Mouse (Mus musculus) Muller cell, postnatal 12 days (primary cell): ENCODE measurements around the gene Pced1b.
"Not testable (repeated sequence)": the region's sequence is repeated elsewhere in the genome, so short reads cannot be mapped to it uniquely, and the experiment has no call there.

Experiments used
- DNase-seq: peaks from one replicate; pipeline ENCODE4 v3.0.0-alpha.2; 2015; ENCODE audit errors: inconsistent ontology term

The Pced1b gene

DNA sequence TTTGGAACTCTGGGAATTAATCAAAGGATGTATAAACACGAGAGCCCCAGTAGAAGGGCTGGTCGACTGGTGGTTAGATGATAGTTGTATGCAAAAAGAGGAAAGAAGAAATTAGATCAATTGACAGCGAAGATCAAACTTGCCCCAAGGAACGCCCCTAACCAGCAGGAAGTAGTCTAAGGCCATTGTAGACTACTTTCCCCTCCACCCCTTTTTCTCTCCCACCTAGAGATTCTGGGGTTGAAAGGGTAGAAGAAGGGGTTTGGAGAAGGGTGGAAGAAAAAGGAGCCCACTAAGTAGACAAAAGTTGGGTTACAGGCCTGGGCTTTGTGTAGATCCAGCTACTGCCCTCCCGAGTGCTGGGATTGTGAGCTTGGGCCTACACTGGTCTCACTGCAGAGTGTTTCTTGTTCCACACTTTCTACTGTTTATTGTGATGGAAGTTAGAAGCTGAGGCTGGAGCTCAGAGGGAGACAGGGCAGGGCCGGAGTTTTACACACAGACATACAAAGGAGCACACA, 125.8 kb downstream of the Pced1b start:
- DNase-seq, result no peak

- peak; percentile 9 for DNase-seq
These were observed 126.5 kb downstream of the Pced1b start for GRCm38 (mm10) chr15:97373203-97374084.

GRCm38 (mm10) chr15:97374085-97374844, 127.4 kb downstream of the Pced1b start:
- DNase-seq, result no peak

GRCm38 (mm10) chr15:97374845-97375720, 128.2 kb downstream of the Pced1b start:
- DNase-seq, result no peak

DNA sequence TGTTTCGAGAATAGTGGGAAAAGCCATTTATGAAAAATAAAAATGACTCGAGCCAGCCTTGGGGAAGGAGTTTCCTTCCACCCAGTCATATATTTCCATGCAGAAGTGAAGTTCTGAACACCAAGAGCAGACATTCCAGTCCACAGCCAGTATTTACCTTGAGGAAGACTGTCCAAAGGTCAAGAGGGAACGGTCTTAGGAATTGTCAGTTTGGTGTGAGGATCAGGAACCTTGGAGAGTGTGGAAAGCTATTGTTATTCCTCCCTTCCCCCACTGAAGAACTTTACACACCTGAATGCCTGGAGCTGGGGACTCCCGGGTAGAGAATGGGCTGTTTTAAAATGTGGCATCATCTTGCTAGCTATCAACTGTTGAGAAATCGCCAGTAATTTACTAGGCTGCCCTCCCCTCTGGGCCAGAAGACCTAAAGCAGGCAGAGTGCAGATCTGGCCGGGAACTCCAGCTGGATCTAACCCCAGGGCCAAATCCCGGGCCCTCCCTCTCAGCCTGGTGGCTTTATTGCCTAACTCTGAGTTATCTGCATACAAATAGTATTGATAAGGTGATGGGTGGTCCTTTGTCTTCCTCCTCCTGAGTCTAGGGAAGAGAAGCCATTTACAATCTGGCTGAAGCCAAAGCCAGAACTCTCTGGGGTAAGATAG, 129.3 kb downstream of the Pced1b start:
- no peak for DNase-seq

DNA sequence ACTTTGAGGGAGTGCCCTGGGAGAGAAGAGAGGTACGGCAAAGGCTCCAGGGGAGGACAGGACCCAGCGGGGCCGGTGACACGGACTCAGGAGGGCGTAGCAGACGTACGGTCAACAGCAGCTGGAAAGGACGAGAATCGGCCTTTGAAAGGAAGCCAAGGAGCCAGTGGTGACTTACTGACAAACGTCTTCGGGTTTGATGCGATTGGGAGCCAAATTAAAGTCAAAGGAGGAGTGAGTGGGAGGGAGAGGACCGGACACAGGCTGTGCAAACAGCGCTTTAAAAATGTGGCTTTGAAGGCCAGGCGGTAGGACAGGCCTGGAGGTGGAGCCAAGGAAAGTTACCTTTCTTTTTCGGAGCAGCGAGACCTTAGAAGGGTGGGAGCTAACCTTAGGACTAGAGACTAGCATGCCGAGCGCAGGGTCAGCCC, 129.9 kb downstream of the Pced1b start:
- no peak for DNase-seq

DNA sequence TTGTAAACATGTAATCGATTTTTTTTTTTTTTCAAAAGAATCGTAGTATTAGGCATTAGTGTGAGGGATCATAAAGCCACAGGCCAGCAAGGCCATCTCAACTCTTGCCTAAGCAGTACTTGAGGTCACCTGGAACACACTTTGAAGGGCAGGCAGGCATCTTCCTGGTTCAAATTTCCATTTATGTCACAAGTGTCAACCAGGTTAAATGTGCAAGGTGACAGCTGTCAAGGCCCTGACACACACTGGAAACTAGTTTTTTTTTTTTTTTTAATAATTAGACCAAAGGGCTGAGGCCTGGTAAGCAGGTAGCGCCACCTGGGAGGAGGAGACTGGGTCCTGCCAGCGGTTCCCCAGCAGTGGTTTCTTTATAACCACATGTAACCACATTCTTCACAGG, 131.2 kb downstream of the Pced1b start:
- DNase-seq, result no peak

DNA sequence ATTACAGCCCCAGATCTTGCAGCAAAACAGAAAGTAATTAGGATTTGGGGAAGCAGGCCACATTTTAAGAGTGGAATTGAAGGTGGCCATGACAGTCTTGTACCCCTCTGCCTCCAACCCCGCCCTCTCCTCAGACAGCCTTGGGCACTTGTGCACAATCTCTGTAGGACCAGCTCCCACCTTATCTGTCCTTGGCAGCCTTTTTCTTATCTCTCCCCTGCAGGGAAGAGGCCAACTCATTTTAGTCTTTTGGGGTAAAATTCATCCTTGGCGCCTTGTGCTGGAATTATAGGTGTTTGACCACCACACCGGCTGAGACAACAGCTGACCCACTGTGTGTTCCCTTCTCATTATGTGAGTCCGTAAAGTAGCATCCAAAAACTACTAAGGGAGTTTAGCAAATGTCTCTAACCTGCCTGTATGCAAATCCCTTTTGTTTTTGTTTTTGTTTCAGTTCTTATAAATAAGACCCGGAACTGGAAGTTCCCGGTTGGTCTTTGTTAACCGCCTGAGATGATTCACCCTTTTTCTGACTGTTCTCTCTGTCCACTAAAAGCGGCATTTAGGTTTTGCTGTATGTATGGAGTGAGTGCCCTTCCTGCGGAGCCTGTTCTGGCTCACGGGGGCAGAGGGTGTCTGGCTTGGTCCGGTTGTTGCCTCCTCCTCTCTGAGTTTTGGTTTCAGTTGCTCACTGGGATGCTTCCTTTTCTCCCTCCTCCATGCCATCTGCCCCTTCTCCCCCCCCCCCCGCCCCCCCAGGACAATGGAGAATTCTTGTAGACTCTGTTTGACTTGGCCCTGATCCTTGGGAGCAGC, 132.8 kb downstream of the Pced1b start:
- DNase-seq, result no peak

- DNase-seq, result no peak
These were observed 135.7 kb downstream of the Pced1b start for GRCm38 (mm10) chr15:97382567-97382966.

GRCm38 (mm10) chr15:97383523-97384141, 136.7 kb downstream of the Pced1b start:
- DNase-seq, result no peak

DNA sequence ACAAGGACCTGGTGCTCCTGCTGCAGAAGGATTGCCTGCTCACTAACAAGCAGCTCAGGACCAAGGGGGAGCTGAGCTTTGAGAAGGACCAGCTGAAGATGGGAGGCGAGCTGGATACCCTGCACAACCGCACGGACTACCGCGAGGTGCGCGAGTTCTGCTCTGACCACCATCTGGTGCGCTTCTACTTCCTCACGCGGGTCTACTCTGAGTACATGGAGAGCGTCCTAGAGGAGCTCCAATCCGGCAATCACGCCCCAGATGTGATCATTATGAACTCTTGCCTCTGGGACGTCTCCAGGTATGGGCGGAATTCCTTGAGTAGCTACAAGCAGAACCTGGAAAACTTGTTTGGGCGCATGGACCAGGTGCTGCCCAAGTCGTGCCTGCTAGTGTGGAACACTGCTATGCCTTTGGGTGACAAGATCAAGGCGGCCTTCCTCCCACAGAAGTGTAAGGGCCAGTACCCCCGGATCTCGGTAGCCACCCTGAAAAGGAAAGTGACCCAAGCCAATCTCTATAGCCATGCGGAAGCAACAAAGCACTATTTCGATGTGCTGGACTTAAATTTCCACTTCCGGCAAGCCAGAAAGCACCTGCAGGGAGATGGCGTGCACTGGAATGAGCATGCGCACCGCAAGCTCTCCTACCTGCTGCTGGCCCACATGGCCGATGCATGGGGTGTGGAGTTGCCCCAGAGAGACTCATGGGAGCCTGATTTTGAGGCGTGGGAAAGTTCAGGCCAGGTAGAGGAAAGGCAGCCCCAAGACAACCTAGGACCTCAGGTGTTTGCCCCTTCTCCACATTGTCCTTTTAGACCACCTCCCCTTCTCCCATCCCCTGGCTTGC, 137.5 kb downstream of the Pced1b start:
- DNase-seq, result no peak

GRCm38 (mm10) chr15:97385174-97385573, 138.3 kb downstream of the Pced1b start:
- not testable (repeated sequence) for DNase-seq

DNA sequence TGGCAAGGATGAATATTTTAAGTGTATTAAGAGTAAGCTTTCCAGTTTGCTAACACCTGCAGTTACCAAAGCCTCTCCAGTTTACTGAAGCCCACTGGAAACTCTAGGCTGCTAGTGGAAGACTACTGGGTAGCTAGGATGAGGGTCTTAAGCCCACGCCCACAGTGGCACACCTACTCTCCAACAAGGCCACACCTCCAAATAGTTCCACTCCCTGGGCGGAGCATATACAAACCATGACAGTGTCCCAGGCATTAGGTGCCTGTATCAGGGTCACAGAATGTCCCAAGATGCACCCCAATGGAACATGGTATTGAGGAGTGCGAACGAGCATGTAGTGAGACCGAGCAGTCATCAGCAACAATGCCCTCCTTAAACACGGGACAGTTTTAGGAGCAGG, 140.9 kb downstream of the Pced1b start:
- DNase-seq, result no peak

DNA sequence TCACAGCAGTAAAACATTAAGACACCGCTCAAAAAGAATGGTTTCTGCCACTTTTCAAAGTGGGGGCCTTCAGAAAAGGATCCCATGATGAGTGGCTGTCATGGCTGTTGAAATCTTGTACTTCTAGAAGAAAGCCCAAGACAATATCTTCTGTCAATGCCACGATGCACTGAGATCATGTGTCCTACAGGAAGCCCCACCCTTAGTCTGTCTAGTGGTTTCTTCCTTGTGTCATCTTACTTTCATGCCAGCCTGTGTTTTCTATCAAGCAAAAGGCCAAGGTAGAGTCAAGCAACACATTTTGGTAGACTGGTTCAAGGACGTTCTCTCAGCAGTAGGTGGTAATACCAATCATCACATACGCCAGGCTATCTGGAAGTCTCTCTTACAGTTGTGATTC, 142.7 kb downstream of the Pced1b start:
- DNase-seq, result no peak

- DNase-seq, result no peak
These were observed 143.9 kb downstream of the Pced1b start for GRCm38 (mm10) chr15:97390778-97391177.

DNA sequence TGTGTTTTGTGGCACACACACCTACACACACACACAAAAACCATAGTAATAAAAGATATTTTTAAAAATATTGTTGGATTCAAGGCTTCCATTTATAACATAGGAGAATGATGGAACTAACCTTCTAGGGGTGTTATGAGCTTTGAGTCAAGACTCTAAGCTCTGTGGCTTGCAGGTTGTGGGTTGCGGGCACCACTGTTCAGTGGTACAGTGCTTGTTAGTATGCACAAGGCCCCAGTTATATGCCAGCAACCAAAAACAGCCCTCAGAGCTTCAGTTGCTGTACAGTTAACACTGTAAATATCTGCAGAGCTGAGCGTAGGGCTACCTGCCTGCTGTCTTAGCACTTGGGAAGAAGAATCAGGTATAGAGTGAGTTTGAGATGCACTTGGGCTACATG, 144.5 kb downstream of the Pced1b start:
- DNase-seq, result no peak

- no peak for DNase-seq
These were observed 147.7 kb downstream of the Pced1b start for GRCm38 (mm10) chr15:97394561-97394960.

- DNase-seq, result no peak
These were observed 149.8 kb downstream of the Pced1b start for GRCm38 (mm10) chr15:97396586-97397299.
